Mouse (Mus musculus) cerebellum, adult 11 months (tissue): Measurements from ENCODE around the gene Mfsd9.
"Not testable (repeated sequence)": the region's sequence is repeated elsewhere in the genome, so short reads cannot be mapped to it uniquely, and the experiment has no call there.

Source experiments
- DNase-seq: peaks from one replicate; pipeline ENCODE4 v3.0.0; 2022

The Mfsd9 gene

DNA sequence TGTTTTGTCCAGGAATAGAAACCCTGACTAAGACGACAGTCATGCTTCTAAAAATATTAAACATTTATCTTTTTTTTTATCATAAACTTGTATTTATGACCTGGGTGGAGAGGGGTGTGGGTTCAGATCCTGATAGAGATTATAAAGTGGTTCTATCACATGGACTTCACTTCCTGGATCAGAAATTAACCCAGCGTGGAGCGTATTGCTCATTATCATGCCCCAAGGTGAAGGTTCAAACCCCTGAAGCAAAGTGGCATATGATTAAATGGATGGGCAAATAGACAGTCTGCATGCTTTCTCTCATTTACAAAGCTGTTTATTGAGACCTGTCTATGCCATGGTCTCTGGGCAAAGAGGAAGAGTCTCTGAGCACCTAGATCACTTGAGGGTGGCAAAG is 13.7 kb downstream of the Mfsd9 start:
- DNase-seq: no peak

DNA sequence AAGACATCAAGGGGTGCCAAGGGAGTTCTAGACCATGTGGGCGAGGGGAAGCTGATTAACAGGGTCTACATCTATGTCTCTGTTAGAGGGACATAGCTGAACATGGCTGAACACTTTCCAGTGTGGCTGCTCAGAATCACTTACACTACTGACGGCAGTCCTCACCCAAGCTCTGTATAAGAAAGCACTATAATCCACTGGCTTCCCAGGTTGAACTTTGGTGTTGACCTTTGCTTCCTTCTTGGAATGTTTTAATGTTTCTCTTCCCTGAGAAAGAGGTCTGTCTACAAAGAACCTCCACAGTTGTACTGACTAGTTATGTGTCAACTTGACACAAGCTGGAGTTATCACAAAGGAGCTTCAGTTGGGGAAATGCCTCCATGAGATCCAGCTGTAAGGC is 14.4 kb downstream of the Mfsd9 start:
- no peak for DNase-seq

DNA sequence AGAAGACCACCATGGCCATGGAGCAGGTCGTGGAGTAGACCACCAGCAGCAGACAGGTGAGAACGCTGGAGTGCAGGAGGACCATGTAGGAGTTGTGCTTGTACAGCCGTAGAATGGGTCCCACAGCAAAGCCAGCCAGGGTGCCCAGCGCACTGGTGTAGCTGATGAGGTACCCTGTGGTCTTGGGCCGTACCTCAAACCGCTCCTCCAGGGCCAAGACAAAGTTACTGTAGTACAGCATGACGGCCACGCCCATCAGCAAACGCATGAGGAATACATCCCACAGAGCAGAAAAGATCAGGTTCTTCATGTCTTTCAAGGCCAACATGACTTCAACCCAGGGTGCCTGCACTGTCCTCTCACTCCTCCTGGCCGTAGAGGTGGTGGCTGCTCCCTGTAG is 16.4 kb downstream of the Mfsd9 start:
- no peak for DNase-seq

DNA sequence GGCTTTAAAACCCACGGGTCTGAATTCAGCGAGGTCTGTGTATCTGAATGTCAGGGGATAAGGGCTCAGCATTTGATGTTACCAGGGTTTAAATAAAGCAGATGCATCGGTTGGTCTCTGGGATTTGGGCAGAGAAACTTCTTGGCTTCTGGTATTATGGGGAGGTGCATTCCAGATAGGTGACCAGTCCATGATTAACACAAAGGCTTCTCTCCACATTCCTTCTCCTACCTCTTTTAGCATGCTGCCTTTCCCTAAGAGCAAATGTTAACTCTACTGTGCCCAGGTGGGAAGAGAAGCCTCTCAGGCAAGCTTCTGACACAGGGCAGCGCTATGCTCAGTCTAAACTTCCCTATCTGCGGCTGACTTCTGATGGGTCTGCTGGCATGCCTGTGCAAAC is 17.3 kb downstream of the Mfsd9 start:
- DNase-seq: no peak

DNA sequence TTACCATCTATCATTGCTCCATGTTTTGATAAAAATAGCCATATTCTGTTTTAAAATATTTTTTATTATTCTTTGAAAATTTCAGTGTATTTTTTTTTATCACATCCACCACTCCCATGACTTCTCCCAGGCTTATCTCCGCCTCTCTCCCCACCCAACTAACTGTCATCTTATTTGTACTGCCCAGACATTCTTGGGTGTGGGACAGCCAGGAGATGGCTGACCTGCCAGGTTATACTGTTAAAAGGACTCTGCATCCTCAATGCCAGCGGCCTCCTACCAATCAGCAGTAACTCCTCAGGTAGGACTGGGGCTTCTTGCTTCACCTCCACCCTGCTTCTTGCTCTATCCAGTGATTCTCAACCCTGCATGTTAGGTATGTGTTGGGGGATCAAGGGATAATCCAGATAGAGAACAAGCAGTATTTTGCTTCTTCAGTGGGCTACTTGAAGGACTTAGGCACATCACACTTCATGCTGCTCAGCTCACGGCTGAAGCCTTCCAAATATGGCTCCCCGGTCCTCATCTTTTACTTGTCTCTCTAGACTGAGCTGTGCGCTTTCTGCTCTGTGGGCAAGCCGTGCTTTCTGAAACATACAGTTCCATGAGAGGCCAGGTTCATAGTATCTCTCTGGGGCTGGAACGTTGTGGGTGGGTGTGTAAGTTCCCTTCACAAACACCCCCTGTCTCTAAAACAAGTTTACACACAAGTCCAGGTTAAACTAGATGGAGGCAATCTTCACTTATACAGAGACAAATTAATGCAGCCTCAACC is 19.1 kb downstream of the Mfsd9 start:
- no peak for DNase-seq

DNA sequence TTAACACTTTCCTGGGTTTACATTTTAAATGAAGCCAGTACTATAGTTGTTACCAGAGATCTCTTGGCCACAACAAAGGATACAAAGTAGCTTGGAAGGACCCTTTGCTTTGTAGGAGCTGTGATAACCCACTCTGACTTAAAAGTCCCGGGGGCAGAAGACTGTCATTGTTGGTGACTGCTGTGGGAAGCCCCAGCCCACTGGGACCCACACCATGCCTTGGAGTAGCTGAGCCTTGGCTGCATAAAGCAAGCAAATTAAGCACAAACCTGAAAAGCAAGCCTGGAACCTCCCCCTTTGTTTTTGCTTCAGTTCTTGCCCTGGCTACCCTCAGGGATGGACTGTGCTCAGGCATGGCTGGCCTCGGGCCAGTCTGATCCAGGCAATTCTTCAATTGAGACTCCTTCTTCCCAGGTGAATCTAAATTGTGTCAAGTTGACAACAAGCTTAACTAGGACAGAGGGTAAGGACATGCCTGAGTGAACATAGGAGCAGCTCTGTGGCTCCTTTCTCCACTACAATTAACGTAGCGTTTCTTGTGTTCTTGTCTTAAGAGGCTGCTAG is 21.1 kb downstream of the Mfsd9 start:
- DNase-seq: no peak

DNA sequence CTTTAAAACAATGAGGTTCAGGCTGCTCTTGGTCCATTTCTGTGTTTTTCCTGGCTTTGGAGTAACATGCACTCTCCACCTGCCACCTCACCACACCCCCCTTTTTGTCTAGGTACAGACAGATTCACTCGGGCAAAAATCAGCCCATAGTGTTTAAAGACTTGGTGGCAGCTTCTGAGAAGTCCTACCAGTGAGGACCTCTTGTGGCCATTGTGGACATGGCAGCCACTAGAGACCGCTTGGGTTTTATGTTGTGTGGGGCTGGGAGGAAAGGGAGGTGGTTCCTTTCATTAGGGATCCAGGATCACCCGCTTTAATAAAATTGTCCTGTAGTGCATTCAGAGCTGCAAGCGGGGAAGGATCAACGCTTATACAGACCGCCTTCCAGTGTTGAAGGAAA is 21.9 kb downstream of the Mfsd9 start:
- no peak for DNase-seq

DNA sequence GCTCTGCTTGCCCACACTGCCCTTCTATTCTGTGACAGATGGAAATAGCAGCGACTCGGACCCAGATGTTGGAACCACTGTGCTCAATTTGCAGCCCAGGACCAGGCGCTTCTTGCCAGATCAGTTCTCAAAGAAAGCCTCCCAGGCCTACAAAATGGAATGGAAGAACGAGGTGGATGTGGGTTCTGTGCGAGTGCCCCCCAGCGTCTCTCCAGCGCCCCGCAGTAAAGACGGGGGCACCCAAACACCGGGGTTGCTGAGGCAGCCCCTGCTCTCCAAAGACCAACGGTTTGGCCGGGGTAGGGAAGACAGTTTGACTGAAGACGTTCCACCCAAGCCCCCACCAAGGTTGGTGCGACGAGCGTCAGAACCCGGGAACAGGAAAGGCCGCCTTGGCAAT is 22.9 kb downstream of the Mfsd9 start:
- no peak for DNase-seq

DNA sequence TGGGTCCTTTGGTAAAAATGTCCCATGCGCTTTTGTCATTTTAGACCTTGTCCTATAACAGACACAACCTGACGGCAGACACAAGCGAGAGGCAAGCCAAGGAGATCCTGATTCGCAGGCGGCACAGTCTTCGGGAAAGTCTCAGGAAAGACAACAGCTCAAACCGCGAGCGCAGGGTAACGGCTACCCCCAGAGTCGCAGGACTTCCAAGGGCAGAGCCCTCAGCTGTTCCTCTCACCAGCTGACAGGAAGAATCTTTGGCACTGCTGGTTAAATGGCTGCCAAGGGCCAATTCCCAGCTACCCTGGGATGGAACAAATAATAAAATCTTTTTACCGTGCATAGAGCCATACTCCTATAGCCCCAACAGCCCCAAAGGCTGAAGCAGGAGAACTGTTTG is 25.0 kb downstream of the Mfsd9 start:
- no peak for DNase-seq

DNA sequence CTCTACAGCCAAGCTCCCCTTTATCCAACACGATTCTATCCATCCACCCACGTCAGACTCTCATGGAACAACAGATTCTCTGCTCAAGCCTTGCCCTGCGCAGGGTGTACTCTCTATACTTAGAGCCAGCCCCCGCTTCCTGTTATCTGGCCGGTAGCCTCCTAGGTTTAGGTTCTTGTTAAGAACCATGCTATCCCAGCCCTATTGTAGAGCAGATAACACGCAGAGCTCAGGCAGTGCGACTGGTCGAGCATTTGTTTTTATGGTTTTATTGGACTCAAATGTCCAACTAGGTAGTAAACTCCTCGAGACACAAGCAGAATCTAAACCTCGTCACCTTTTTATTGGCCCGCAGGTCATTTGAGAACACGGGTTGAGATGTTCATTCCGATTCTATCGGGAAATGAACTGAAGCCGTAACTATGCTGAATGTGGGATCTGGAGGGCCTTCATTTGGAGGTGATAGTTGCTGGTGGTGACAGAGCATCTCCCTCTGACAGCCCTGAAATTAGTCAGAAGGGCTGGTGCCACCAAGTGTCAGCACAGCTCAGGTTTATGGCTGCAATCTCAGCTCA is 25.7 kb downstream of the Mfsd9 start:
- DNase-seq: no peak

DNA sequence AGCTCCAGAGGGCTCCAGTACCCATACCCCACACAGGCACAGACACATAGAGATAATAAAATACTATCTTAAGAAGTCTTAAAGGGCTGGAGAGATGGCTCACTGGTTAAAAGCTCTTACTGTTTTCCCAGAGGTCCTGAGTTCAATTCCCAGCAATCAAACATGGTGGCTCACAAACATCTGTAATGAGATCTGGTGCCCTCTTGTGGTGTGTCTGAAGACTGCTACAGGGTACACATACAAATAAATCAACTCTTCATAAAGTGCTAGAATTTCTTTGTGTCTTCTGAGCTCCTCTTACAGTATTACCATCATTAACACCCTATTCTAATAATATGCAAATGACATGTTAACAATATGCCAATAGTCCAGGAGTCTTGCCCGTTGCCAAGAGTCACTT is 26.4 kb downstream of the Mfsd9 start:
- DNase-seq: no peak

DNA sequence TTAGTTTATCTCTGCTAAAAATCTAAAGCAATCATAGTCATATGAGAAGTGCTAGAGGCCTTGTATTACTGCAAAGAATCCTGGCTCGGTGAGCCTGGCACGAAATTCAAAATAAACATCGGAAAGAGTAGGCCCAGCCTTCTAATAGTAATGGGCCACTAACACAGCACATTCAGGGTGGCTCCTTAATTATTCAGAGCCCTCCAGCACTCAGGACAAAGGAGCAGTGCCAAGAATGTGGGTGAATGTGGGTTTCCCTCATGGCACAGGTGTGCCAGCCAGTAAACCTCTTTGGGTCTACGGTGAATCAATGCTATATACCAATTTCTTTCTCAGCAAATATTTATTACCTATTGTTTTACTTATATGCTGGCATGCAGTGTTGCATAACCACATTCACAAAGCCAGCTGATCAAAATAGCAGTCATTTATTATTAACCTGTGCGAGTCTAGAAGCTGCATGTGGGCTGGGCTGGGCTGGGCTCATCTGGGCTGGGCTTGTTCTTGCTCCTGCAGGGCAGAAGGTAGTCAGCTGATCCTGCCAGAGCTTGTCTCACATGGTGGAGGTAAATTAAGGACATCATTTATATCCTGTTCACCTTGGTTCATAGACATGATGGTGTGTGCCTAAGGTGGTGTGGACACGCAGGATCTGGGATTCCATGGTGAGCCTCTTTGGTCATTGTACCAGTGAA is 30.6 kb downstream of the Mfsd9 start:
- DNase-seq: no peak

DNA sequence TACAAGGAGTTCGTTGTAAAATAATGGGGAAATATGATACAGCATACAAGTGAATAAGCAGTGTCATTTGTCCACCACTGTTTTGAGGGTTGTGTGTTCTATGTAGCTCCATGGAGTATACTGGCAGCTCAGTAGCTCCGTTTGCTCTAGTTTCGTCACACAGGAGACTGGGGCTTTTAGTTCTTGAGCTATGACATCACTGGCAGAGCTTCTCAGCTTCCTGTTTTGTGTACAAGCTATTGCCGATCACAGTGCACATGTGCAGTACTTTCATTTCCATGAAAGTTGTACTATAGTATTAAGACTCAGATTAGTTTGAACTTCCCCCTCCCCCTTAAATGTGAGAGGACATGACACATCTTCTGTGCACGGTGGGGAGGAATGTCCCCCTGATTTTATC is 44.4 kb downstream of the Mfsd9 start:
- DNase-seq: no peak

DNA sequence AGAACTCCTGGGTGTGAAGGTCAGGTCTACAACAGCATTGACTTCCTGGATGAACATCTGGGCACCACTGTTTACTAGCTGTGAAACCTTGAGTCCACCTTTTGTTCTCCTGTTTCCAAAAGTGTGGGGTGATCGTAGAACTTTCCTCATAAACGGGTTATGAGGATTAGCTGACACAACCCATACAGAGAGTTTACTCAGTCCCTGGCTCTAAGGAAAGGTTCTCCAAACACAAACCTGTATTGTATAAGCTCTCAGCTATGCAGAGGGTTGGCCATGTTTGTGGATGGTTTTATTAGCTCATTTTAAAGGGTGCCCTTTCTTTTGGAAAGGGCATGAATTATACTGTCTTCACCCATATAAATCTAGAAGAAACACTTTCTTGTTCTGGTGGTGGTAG is 49.7 kb downstream of the Mfsd9 start:
- no peak for DNase-seq

DNA sequence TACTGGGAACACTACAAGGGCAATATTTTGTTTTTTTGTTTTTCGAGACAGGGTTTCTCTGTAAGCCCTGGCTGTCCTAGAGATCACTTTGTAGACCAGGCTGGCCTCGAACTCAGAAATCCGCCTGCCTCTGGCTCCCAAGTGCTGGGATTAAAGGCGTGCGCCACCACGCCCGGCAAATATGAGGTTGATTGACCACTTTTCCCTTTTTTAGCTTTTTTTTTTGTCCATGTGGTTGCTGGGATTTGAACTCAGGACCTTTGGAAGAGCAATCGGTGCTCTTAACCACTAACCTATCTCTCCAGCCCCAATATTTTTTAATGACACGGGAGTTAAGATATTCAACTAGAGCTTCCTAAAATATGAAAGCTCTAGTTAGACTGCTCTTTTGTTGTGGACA is 52.2 kb downstream of the Mfsd9 start:
- not testable (repeated sequence) for DNase-seq

DNA sequence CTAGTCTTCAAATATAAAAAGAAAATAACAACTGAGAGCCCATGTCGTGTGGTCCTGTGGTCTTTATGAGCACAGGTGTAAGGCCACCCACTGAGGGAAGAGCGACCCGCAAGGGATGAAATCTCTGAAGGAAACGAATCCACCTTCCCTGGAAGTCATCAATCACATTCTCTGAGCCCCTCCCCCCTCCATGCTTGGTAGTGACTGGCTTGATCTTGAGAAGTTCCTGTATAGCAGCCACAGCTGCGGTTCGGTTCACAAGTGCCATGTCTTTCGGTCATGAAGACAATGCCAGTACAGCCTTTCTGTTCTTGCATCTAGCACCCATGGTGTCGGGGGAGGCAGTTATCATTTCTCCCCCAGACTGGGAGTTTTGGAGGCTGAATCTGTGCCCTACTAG is 52.8 kb downstream of the Mfsd9 start:
- no peak for DNase-seq

DNA sequence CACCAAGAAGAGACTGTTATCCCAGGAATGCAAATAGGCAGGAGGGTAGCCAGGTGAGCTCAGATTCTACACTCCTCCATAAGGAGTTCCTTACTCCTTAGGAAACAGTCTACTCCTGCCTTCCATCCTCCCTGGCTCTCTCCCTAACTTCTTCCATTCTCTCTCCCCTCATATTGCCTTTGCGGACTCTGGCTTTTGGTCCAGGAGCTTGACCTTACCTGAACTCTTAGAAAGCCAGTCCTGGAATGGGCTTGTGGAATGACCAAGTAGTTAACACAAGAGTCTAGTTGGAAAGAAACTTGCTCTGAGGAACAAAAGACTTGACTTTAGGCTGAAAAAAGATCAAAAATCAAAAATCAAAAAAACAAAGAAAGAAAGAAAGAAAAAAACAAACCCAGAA is 61.9 kb downstream of the Mfsd9 start:
- DNase-seq: no peak

DNA sequence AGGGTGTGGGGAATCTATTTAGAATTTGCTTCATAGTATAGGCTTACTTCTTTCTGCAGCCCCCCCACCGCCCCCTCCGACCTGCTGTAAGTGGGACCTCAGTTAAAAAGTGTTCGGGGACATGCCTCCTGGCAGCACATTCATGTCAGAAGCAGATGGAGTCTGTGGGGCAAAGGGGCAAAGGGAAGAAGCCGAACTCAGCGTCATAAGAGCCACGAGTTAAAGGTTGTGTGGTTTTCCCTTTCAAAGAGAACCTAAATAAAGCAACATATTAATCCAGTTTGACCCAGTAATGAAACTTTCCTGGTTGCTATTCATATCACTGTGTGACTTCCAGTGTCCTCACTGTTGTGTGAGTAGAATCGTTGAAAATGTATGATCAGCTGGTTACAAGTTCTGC is 63.1 kb downstream of the Mfsd9 start:
- no peak for DNase-seq

DNA sequence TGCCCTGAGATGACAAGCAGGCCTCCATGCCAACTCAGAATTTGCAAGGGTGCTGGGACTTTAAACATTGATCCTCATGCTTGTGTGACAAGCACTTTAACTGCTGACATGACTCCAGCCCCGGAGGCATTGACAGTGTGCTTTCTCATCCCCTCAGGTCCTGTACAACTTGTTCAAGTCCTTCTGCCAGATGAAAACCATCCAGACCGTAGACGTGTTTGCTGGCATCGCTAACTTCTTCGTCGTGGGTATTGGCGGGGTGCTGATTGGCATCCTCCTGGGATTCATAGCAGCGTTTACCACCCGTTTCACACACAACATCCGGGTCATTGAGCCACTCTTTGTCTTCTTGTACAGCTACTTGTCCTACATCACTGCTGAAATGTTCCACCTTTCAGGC is 64.4 kb downstream of the Mfsd9 start:
- no peak for DNase-seq
